Mouse (Mus musculus) layer of hippocampus, postnatal 10 days (tissue): ENCODE measurements around the gene Spry2. TPM values are rescaled to one million over a fixed set of nuclear protein-coding genes. Genes with fewer than 3 reads are reported as not detected.

Source experiments
- total RNA-seq, 2 experiments: library from RNA; stranded (reverse); gene quantifications; 2 replicates each; pipeline ENCODE4 v1.2.3; 2021

Gene Spry2
- total RNA-seq, 2 experiments from 2014 or later = 70.6 to 72.6 TPM

Other genes starting within 250 kb of the Spry2 start
- not detected for gene Trim52, start 209.4 kb upstream of the Spry2 start, total RNA-seq